Mouse (Mus musculus) kidney, adult 9 months (tissue): ENCODE data around the gene 9230112D13Rik.

Experiments used
- DNase-seq: peaks from one replicate; pipeline ENCODE4 v3.0.0; 2022

9230112D13Rik gene

DNA sequence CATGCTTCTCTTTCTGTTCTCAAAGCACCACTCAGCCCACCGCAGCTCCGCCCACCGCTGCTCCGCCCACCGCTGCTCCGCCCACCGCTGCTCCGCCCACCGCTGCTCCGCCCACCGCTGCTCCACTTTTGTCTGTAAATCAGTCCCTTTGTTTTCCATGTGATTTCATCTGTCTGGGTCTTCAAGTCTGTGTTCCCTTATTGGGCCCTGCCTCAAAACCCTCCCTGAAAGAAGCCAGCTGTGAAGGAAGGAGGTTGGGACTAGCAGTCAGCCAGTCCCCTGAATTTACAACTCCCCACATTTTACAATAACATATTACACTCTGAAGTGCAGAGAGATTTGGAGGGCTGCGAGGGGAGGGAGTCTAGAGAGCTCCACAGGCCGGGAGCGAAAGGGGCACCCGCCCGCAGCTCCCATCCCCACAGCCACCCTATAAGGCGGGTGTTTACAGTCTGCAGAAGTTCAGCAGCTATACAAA lies 18.1 kb upstream of the 9230112D13Rik start:
- DNase-seq = peak; percentile 52

DNA sequence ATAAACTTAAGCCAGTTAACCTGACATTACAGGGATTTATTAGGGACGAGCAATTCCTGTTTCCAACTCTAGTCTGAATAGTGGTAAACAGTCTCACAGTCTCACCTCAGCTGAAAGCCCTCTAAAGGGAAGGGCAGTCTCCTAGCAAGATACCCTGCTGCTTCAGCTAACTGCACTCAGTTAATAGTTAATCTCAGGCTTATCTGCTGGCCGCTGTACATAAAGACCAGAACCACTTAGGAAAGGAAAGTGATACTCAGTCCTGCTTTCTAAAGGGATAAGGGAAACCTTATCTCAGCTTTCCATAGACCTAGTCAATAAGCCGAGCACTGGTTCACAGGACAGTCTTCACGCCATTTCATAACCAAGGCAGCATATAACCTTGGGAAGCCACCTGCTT lies 13.3 kb upstream of the 9230112D13Rik start:
- no peak for DNase-seq

DNA sequence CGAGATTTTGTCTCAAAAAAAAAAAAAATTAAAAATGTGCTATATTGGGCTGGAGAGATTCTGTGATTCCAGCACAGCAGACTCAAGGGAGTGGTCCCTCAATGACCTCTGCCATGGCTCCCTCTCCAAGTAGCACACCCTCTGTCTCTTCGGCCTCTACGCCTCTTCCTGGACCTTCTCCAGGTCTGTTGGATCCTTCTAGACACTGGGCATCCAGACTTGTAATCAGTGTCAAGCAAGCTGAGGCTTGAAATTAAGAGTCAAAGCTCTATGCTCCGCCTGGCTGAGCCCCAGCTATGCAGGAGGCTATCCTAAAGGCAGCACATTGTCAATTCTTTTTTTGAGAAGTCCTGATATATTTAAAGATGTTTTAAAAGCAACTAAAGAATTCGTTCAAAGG lies 10.9 kb upstream of the 9230112D13Rik start:
- DNase-seq = no peak

DNA sequence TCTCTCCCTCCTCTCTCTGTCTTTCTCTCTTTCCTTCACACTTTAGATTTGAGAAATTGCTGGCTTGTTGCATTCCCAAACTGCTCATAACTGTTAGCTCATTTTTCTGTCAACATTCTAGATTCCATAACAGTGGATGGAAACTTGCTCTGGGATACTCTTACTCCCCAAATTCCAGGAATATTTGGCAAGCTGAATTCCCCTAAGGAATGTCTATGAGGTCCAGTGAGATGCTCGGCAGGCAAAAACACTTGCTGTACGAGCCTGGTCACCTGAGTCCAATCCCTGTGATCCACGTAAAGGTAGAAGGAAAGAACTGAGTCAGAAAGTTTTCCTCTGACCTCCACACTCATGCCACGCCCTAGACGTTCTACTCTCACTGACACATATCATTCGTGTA lies 9.9 kb upstream of the 9230112D13Rik start:
- no peak for DNase-seq

DNA sequence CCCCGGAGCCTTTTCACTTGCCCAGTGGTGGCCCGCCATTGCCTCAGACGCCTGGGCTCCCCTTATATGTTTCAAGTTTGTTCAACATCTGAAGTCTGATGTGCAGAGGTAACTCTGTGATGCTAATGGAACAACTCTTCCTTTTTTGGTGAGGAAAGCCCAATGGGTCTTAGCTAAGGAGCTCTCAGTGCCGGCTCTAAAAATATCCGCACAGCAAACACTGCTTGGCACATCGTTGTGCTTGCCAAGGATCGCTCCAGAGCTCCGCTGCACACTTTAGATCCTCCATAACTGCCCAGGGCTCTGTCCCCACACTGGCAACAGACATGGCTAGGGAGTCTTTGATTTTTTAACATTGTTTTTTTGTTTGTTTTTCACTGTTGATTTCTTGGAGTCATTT lies 6.2 kb upstream of the 9230112D13Rik start:
- DNase-seq = no peak

DNA sequence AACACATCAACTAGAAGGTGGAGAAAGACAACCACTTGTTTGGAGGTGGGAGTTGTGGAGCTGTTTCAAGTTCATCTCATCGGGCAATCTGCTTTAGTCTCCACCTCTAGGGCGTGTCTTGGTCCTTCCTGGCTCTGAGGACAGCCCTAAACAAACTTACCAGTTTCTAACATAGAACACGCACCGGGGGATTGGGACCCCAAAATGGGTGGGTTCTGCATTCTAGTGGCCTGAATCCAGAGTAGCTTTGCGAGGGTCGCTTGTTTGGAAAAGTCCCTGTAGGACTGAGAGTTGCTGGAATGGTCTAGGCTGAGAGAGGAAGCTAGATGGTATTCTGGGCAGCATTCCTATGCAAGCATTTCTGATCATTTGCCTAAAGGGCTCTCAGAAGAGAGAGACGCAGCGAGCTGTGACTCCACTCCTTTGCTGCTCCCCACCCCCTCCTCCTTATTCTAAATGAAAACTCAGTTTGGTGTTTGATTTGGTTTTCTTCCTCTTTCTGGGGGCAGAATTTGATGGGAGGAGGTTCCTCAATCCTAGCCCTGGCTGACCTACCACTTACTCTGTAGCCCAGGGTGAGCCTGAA lies 4.5 kb downstream of the 9230112D13Rik start:
- DNase-seq = no peak

DNA sequence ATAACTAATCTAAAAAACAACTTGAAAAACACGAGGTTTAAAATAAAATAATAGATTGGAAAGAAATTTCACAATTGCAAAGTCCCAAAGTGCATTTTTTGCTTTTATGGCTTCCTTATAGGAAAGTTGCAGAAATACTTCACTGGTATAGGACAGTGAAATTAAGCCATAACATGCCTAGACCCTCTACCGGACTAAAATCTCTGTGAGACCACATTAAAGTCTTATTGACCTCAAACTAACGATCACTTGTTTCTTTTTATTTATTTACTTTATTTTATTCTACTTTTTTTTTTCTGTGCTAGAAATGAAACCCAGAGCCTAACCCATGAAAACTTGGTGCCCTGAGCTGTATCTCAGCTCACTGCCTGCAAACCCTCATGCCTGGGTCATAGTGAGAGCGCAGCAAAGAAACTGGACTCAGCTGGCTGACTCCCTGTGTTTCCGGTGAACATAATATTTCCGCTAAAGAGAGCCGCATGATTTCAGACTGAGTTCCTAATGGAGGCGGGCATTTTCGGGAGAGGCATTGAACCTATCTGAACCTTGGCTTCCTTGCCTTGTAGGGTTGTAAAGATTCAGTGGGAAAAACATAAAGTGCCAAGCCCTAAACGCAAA lies 5.5 kb downstream of the 9230112D13Rik start:
- DNase-seq = no peak

DNA sequence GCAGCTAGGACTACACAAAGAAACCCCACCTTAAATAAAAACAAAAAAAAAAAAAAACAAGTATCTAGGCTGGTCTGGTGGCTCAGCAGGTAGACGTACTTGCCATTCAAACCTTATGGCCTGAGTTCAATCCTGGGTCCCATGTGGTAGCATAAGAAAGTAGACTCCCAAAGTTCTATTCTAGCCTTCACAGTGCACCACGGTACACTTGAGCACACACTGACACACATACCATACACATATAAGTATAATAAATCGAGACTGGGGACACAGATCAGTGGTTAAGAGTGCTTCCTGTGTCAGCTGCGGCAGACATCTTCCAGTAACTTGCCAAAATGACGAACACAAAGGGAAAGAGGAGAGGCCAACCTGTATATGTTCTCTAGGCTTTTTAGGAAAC lies 6.7 kb downstream of the 9230112D13Rik start:
- DNase-seq = no peak

DNA sequence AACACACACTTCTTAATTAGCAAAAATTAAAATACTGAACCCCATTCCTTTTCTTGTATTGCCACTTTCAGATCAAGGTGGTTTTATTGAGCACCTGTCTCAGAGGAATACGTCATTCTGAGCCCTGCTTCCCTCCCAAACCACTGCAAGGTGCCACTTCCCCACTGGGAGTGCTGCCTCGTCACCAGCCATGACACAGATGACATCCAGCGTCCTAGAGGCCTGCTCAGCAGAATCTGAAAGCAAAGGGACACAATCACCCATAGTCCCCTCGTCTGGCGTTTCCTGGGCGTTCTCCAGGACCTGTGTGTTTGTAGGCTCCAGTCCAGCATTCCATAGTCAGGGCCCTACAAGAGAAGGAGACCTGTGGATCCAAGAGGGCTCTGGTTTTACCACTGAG lies 8.5 kb downstream of the 9230112D13Rik start:
- no peak for DNase-seq

DNA sequence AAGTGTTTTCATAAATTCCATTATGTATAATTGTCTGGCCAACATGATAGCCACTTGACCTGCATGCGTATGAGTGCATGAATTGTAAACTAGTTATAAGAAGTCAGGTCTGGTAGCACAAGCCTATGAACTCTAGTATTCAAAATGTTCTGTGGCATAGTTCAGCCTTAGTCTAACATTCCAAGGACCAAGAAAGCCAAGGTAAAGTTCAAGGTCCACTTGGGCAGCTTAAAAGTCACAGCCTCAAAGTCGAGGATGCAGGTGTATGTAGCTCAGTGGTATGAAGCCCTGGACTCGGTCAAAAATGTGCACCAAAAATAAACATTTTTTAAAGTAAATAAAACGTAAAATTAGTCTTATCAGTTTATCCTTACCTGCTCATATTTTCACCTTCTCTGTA lies 10.0 kb downstream of the 9230112D13Rik start:
- DNase-seq = peak; percentile 49

DNA sequence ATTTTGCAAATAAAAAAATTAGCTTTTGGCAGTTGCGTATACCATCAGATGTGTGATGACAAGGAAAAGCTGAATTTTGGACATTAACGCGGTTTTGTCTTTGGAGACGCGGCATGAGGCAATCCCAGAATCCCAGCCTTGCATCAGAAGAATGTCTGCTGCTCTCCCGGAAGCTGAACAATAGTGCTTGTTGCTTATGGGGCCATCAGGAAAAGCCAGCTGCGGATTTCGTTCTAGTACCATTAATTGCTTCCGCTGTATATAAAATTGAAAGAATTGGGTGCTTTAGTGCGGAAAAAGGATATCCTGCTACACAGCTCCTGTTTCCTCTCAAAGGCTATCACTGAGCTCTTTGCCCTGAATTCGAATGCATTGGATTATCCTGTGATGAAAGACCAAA lies 10.7 kb downstream of the 9230112D13Rik start:
- DNase-seq = no peak

DNA sequence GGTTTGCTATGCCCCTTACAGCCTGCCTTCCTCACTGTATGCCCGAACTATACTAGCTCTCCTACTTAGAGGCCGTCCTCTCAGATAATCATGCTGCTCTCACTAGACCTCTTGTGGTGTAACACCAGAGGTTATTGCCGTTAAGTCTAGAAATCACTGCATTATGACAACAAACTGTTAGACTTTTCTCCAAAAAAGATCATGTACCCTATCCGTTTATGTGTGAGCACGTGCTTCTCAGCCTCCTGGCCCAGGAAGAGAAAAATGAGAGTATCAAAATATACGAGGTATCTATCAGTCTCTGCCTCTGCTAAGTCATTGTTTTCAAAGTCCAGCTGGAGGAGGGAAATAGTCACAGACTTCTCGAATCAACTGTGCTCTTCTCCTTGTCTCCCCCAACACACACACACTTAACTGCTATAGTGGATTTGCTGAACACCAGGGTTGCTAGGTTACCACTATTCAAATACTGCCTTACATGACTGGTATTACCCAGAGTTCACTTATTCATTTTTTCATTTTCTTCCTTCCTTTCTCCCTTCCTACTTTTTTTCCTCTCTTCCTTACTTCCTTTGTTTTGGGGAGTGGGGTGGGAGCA lies 13.7 kb downstream of the 9230112D13Rik start:
- no peak for DNase-seq

DNA sequence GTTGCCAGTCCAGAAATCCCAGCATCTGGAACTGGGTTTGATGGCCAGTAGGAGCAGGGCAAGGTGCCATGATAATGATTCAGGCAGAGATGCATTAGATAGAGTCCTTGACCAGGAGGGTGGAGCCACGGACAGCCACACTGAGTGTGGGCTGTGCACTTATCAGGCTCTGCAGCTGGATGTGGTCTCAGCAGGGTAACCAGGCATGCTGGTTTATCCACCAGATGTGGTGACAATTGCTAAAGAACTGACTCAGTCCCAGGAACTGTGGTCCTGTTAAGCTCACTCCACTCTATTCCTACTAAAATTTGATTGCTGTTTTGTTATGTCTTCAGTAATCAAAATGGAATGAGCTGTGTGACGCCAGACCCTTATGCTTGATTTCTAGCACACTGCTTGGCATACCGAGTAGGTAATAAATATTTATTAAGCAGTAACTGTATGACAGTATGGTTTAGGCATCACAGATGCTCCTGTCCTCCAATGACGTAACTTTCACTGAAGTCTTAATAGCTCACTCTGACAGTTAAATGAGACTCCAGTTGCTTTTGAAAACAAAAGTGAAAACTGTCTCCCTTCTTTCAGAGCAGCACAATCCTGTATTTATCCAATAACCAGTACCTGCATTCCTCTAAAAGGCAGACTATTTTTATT lies 14.3 kb downstream of the 9230112D13Rik start:
- DNase-seq = no peak

DNA sequence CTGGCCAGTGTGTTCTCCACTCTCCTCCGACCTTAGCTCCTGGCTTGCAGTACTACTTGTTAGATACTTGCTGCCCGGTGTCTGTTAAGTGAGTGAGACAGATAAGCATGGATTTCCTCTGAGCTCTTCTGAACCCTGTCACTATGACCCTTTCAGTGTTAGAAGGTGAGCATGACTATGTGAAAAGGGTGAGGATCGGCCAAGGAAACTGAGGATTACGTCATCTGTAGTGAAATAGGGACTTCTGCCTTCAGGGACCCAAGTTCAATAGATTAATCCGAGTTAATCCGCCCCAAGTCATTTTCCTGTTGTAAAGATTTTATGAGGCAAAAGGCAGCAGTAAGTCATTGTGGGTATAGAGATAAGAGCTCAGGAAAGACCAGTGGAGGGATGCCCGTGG lies 17.3 kb downstream of the 9230112D13Rik start:
- no peak for DNase-seq

DNA sequence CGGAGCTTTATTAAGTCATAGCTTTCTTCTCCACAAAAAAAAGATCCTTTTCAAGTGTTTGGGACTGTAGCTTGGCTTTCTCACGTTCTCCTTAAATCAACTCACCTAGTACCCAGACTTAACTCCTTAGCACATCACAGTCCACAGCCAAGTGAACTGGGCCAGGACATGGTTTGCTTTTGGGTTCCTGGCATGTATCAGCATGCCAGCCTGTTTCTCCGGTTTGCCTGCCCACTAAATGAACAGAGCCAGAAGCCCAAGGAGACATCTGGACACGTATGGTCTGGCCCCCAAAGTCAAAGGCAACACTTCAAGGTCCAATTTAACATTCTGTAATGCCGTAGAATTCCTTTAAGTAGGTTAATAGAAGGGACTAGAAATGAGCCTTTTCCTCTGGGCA lies 18.2 kb downstream of the 9230112D13Rik start:
- DNase-seq = no peak

DNA sequence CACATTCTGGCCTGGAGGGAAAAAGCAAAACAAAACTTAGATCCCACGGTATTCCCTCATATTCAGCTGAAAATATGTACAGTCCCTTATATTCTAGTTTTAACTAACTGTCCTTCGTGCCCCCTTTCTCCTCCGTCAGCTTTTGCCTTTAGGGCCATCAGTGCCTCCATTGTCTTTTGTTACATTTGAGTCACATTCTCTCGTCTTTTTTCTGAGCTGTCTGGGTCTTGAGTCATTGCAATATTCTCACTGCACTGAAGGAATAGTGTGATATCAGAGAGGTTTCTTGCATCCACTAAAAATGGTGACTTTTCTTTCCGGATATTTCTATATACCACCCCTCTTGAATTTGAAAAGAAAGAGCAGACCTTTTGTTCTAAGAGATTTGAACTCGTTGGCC lies 18.8 kb downstream of the 9230112D13Rik start:
- DNase-seq = no peak

DNA sequence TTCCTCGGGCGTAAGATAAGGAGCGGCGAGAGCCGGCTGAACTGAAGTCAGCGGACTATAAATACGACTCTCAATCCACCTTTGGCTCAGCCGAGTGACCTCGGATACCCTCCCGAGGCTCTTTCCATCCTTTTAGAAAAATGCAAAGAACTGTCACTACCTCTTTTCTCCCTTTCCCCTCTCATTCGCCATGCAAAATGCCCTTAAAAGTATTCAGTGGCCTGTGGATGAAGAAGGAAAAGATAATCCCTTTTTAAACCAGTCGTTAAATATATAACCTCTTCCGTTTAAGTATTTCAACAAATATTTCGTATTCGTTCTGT lies 19.3 kb downstream of the 9230112D13Rik start, which contains the start of gene Bmpr1a:
Bmpr1a (minus strand) TSS at position 17 of the 323 bp plus-strand sequence.
- DNase-seq = no peak

DNA sequence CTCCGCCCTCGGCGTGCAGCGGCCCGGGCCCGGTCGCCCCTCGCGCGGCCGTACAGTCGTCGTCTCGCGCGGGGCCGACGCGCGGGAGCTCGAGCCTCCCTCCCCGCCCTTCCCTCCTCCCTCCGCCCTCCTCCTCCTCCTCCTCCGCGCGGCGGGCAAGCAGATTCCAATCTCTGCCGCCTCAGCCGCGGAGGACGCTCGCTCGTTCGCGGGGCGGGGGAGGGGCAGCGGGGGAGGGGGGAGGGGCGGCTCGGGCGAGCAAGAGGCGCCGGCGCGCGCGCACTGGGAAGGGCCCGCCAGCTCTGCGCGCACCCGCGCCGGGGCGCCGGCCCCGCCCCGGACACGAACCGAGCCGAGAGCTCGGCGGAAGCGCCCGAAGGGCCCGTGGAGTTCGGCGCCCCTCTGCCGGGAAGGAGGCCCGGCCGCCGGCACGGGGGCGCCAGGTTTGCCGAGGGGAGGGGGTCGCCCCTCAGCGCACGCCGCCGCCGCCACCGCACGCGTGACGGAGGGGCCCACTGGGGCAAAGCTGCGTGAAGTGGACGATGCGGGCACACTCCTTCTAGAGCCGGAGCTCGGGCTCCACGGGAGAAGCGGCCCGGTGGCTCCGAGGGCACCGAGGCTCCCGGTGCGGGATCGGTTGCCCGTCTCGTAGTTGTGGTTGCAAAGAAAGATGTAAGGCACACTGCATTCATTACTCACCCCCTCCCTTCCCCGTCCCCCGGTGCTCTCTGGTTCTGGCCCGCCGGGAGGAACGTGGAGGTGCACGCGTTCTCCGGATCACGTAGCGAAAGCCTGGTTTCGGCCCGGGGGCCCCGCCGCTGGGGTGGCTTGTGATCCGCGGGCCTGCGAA lies 19.9 kb downstream of the 9230112D13Rik start:
- peak; percentile 87 for DNase-seq

DNA sequence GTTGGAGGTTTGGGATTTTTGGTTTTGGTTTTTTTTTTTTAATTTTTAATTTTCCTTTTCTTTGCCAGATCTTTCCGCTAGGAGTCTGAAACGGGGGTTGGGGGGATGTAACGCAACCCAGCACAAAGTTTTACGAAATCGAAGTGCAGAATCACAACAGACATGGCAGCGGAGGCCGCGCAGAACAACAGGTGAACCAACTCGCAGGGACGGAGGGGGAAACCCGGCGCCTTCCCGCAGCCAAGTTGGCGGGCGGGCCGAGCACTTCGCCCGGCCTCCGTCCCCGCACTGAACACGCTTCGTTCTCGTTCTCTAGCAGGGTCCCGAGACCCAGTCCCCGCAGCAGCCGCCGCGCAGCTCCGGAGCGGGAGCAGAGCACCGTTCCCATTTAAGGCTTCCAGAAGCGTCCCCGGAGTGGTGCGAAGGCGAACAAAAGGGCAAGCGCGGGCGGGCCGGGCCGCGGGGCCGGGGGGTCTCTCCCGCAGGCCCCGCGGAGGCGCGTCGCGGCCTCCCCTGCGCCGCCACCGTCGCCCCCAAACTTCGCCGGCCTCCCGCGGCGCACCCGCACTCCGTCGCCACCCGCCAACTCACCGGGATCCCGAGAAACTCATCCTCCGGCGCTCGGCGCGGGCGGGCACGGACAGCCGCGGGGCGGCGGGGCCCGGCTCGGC lies 20.7 kb downstream of the 9230112D13Rik start:
- peak; percentile 46 for DNase-seq

DNA sequence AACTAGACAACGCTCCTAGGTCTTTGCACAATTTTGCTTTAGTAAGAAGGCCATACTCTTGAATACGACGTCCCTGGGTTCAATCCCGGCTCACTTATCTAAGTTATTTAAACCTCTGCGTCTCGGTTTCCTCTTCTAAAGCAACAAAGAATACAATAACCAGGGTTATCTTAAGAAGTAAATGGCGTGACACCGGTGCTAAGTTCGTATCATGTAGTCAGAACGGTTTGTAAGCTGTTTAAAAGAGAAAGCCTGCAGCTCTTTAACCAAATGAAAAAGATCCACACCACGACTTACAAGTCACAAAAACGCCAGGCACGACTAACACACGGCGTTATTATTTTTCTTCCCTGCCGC lies 21.2 kb downstream of the 9230112D13Rik start:
- DNase-seq = peak; percentile 31

DNA sequence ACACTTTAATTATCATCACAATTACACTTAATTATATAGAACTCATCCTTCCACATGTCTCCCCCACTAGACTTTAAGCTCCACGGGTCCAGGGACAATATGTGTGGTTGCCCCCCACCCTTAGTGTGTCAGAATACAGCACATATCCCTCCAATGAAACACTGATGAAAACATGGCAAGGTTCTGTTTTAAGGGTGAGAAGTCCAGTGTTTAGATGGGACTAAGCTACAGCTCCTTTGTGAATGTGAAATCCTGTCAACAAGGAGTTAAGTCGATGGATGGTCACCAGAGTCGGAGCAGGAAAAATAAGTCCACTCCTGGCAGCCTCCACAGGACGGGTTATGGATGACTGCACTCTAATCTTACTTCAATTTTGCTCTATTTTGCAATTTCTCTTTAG lies 22.3 kb downstream of the 9230112D13Rik start:
- no peak for DNase-seq

DNA sequence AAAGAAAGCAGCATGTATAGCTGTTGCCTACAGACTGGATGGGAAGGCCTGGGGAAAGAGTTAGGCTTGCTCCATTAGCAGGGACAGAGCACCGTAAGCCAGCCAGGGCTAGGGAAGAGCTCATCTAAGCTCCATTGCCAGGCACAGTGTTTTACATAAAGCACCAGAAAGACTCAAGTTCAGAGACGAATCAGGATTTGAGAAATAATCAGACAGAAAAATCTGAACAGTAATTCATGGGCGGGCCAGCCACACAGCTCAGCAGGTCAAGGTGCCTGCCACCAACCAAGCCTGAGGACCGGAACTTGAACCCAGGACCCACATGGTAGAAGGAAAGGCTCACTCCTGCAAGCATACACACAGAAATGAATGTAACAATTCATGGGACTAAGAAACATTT lies 22.9 kb downstream of the 9230112D13Rik start:
- DNase-seq = no peak

DNA sequence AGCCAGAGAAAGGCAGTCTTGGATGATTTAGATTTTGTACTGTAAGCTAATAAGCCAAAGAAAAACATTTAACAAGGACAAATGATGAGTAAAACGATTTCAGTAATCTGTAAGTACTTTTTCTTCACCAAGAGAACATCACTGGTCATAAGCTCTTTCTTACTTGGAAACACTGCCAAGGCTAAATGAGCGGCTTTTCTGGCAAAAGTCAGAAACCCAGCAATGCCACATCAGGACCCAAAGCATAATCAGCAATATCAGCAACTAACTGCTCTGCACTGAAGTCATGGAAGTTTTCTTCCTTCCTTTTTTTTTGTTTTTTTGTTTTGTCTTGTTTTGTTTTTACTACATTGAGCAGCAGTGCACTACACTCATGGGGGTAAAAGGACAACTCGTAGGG lies 25.3 kb downstream of the 9230112D13Rik start:
- DNase-seq = no peak
